Mouse (Mus musculus): Measurements from ENCODE around the gene Cenpp. TPM values are rescaled to one million over a fixed set of nuclear protein-coding genes. Genes with fewer than 3 reads are reported as not detected.
A peak's percentile ranks its signal among the peaks of the same experiment; 100 is the strongest.

Gene Cenpp
- polyA plus RNA-seq, 1 experiment from 2014 or later: 21.5 TPM

DNA sequence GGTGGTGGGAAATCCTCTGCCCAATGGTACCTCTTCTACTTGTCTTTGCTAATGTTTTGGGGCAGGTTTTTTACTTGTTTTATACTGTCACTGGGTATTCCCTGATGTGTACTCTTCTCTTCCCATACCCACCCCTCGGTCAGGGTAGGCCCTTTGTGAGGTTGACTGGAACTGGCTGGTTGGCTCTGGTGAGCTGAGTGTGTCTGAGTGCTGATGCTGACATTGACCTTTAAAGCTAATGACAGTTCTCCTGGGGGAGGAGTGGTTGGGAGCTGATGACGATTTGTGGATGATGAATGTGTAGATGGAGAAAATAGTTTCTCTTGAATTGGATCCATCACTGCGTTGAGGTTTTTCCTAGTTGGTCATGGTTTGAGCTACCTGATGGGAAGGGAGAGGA lies 225.8 kb downstream of the Cenpp start:
- no peaks in the 10 kb centered on the region for H3K9me3 ChIP-seq (replicated peaks; ENCODE audit: low read length)
- ATAC-seq (replicated peaks; ENCODE audit: low FRiP score, low read depth): no peak
- H3K4me3 ChIP-seq (replicated peaks; ENCODE audit: low read depth, low read length): no peak overlapping the region
- no peak overlapping the region for H3K4me2 ChIP-seq (ENCODE audit: low read length)
- DNase-seq (ENCODE audit: low spot score): no peak
- TF ChIP-seq CTCF (IDR thresholded peaks at IDR 0.05; ENCODE audit: low read depth): no peak
- 82% methylated on average over 3 of the region's 3 CpGs for WGBS
- H3K9ac ChIP-seq (ENCODE audit: low read depth, low read length): no peak overlapping the region
- H3K36me3 ChIP-seq (ENCODE audit: insufficient read depth, low read length): no peaks in the 10 kb centered on the region
- no peak overlapping the region for H3K27ac ChIP-seq
- peaks cover 14% of the 10 kb centered on the region; the same call in 1 of the 2 replicates for H3K4me1 ChIP-seq (replicated peaks; ENCODE audit: insufficient read depth, low read length)
- H3K27me3 ChIP-seq (ENCODE audit: insufficient read depth, low read length): no peaks in the 10 kb centered on the region

- peaks cover 17% of the 10 kb centered on the region; the same call in 1 of the 2 replicates for H3K4me1 ChIP-seq (replicated peaks; ENCODE audit: insufficient read depth, low read length)
- no peak overlapping the region for H3K27ac ChIP-seq
- DNase-seq (ENCODE audit: low spot score): peak; percentile 10
- H3K4me2 ChIP-seq (ENCODE audit: low read length): peak overlapping the region; percentile 72
- H3K9ac ChIP-seq (ENCODE audit: low read depth, low read length): peak overlapping the region; percentile 64
- ATAC-seq (replicated peaks; ENCODE audit: low FRiP score, low read depth): no peak
- H3K36me3 ChIP-seq (ENCODE audit: insufficient read depth, low read length): no peaks in the 10 kb centered on the region
- 16% methylated on average over 4 of the region's 4 CpGs for WGBS
- TF ChIP-seq CTCF (IDR thresholded peaks at IDR 0.05; ENCODE audit: low read depth): no peak
- no peaks in the 10 kb centered on the region for H3K9me3 ChIP-seq (replicated peaks; ENCODE audit: low read length)
- H3K27me3 ChIP-seq (ENCODE audit: insufficient read depth, low read length): no peaks in the 10 kb centered on the region
- H3K4me3 ChIP-seq (replicated peaks; ENCODE audit: low read depth, low read length): peak overlapping the region; percentile 60
Observed at GRCm38 (mm10) chr13:49421959-49422358, 230.6 kb downstream of the Cenpp start.

DNA sequence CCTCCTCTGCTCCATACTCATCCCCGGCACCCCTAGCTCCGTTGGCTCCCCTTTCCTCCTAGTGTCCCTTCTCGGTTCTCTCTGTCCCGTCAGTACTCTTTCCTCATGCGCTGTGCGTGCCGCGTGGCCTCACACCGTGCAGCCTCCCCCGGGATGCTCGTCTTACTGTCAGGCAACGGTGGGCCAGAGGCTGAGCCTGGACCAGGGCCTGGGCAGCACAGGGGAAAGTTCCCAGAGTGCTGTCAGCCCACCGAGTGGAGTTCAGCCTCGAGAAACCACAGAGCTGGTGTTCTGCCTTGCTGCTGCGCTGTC lies 231.0 kb downstream of the Cenpp start:
- DNase-seq (ENCODE audit: low spot score): peak; percentile 31
- H3K4me3 ChIP-seq (replicated peaks; ENCODE audit: low read depth, low read length): peak overlapping the region; percentile 60
- H3K27me3 ChIP-seq (ENCODE audit: insufficient read depth, low read length): no peaks in the 10 kb centered on the region
- no peaks in the 10 kb centered on the region for H3K36me3 ChIP-seq (ENCODE audit: insufficient read depth, low read length)
- H3K4me2 ChIP-seq (ENCODE audit: low read length): peak overlapping the region; percentile 72
- peak overlapping the region; percentile 65; the same call in 1 of the 2 replicates for H3K27ac ChIP-seq
- ATAC-seq (replicated peaks; ENCODE audit: low FRiP score, low read depth): peak; percentile 57
- WGBS: 0% methylated on average over 15 of the region's 15 CpGs
- peaks cover 17% of the 10 kb centered on the region; the same call in 1 of the 2 replicates for H3K4me1 ChIP-seq (replicated peaks; ENCODE audit: insufficient read depth, low read length)
- peak overlapping the region; percentile 64 for H3K9ac ChIP-seq (ENCODE audit: low read depth, low read length)
- H3K9me3 ChIP-seq (replicated peaks; ENCODE audit: low read length): no peaks in the 10 kb centered on the region
- no peak for TF ChIP-seq CTCF (IDR thresholded peaks at IDR 0.05; ENCODE audit: low read depth)

DNA sequence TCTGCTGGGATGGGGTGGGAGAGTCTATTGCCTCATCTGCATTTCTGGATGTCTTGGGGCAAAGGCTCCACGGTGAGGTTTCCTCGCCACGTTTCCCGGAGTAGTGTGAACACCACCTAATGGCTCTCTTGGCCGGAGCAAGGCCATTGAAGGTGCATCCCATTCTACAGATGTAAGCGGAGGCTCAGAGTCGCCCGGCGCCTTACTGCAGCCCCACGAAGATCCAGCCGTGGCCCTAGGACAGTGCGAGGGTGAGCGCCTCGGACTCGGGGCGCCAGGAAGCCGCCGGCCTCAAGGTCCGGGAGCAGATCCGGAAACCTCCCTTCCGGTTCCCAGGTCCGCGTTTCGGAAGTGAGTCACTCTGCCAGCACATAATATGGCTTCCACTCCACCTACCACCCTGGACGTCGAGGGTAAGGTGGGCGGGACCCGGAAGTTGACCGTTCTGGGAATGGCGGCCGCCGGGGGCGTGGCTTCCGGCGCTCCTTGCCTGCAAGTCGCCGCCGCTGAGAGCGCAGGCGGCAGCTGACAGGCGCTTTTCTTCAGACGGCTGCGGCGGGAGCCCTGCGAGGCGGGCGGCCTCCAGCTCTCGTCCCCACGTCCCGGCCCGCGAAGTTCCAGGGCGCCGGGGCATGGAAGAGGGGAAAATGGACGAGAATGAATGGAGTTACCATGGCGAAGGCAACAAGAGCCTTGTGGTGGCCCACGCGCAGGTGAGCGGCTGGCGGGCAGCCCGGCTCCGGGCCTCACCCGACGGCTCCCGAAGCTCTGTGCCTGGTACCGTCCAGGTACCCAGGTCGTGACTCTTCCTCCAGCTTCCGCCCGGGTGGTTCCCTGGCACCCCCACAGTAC lies 231.6 kb downstream of the Cenpp start, which contains the start of gene Ippk:
Ippk (plus strand) TSS at position 496 of the 852 bp plus-strand sequence.
- under 1% methylated on average over 69 of the region's 69 CpGs for WGBS
- H3K4me1 ChIP-seq (replicated peaks; ENCODE audit: insufficient read depth, low read length): peaks cover 17% of the 10 kb centered on the region; the same call in 1 of the 2 replicates
- H3K9me3 ChIP-seq (replicated peaks; ENCODE audit: low read length): no peaks in the 10 kb centered on the region
- peak within 1 kb of the TSS; percentile 72 for H3K4me2 ChIP-seq (ENCODE audit: low read length)
- peak within 1 kb of the TSS; percentile 89 for H3K27ac ChIP-seq
- peak within 1 kb of the TSS; percentile 60 for H3K4me3 ChIP-seq (replicated peaks; ENCODE audit: low read depth, low read length)
- no peaks in the 10 kb centered on the region for H3K36me3 ChIP-seq (ENCODE audit: insufficient read depth, low read length)
- TF ChIP-seq CTCF (IDR thresholded peaks at IDR 0.05; ENCODE audit: low read depth): peak; percentile 17; the same call in 1 of the 2 replicates
- peak within 1 kb of the TSS; percentile 74 for H3K9ac ChIP-seq (ENCODE audit: low read depth, low read length)
- ATAC-seq (replicated peaks; ENCODE audit: low FRiP score, low read depth) (peak; percentile 98), DNase-seq (ENCODE audit: low spot score) (peak; percentile 99)
- no peaks in the 10 kb centered on the region for H3K27me3 ChIP-seq (ENCODE audit: insufficient read depth, low read length)

Other genes starting within 250 kb of the Cenpp start
- 13.5 and 14.3 TPM in 2 replicates for gene Ippk, start 231.5 kb downstream of the Cenpp start, polyA plus RNA-seq (2015; fragmentation: Nextera tagmentation; extraction: Ambion mirVana)
- gene Tes3-ps, start 159.5 kb downstream of the Cenpp start, polyA plus RNA-seq (2015; fragmentation: Nextera tagmentation; extraction: Ambion mirVana): 0.54 and 0.66 TPM in 2 replicates
- 2.5 TPM in 2 replicates for gene Ecm2, start 148.0 kb downstream of the Cenpp start, polyA plus RNA-seq (2015; fragmentation: Nextera tagmentation; extraction: Ambion mirVana)
- gene Aspn, start 108.3 kb downstream of the Cenpp start, polyA plus RNA-seq (2015; fragmentation: Nextera tagmentation; extraction: Ambion mirVana): 24.9 and 30.2 TPM in 2 replicates
- gene Omd, start 70.3 kb downstream of the Cenpp start, polyA plus RNA-seq (2015; fragmentation: Nextera tagmentation; extraction: Ambion mirVana): 0.62 and 1.6 TPM in 2 replicates
- gene Ogn, start 44.7 kb downstream of the Cenpp start, polyA plus RNA-seq (2015; fragmentation: Nextera tagmentation; extraction: Ambion mirVana): 43.8 and 54.3 TPM in 2 replicates
- gene Nol8, start 293 bp upstream of the Cenpp start, polyA plus RNA-seq (2015; fragmentation: Nextera tagmentation; extraction: Ambion mirVana): 15.7 and 19.3 TPM in 2 replicates
- 38.1 and 42.7 TPM in 2 replicates for gene Iars, start 29.3 kb upstream of the Cenpp start, polyA plus RNA-seq (2015; fragmentation: Nextera tagmentation; extraction: Ambion mirVana)
- gene Gm30302, start 146.2 kb upstream of the Cenpp start, polyA plus RNA-seq (2015; fragmentation: Nextera tagmentation; extraction: Ambion mirVana): not detected in 2 replicates